Mouse (Mus musculus) lung, embryonic 15.5 days (tissue): ENCODE results near the gene Mef2d. TPM values are rescaled to one million over a fixed set of nuclear protein-coding genes. Genes with fewer than 3 reads are reported as not detected.

Experiments used
- ATAC-seq: fragments of 200-750 bp; cut with Nextera tagmentation; 2 replicates; pipeline ENCODE4 v1.8.0; 2017; ENCODE audit warnings: moderate number of reproducible peaks, borderline replicate concordance; ENCODE audit not compliant: low FRiP score, low TSS enrichment; ENCODE audit errors: extremely low read depth
- H3K27ac ChIP-seq: fragments of 300-500 bp; sonication (generic); 2 replicates; pipeline ENCODE4 v1.5.1; 2015; ENCODE audit warnings: moderate library complexity, mild to moderate bottlenecking, inconsistent platforms
- H3K27me3 ChIP-seq: fragments of 300-500 bp; sonication (generic); 2 replicates; pipeline ENCODE4 v1.6.1; 2015; ENCODE audit warnings: inconsistent platforms
- H3K36me3 ChIP-seq: fragments of 300-500 bp; sonication (generic); 2 replicates; pipeline ENCODE4 v1.6.1; 2015; ENCODE audit warnings: inconsistent platforms
- H3K4me1 ChIP-seq: fragments of 300-500 bp; sonication (generic); 2 replicates; pipeline ENCODE4 v1.6.1; 2015; ENCODE audit warnings: inconsistent platforms
- H3K4me2 ChIP-seq: fragments of 300-500 bp; sonication (generic); 2 replicates; pipeline ENCODE4 v1.6.1; 2015; ENCODE audit warnings: inconsistent platforms, mild to moderate bottlenecking, moderate library complexity
- H3K4me3 ChIP-seq: fragments of 300-500 bp; sonication (generic); 2 replicates; pipeline ENCODE4 v1.5.1; 2015; ENCODE audit warnings: mild to moderate bottlenecking, inconsistent platforms
- H3K9ac ChIP-seq: fragments of 300-500 bp; sonication (generic); 2 replicates; pipeline ENCODE4 v1.6.1; 2015; ENCODE audit warnings: inconsistent platforms
- H3K9me3 ChIP-seq: fragments of 300-500 bp; sonication (generic); 2 replicates; pipeline ENCODE4 v1.6.1; 2016; ENCODE audit warnings: inconsistent platforms
- WGBS: fragments of 180-500 bp; shearing (Covaris S2); methylation state at CpG from one replicate; pipeline ENCODE4 v1.1.7; 2015; 5-methylcytosine and 5-hydroxymethylcytosine counted together
- polyA plus RNA-seq: library from polyadenylated mRNA; unstranded; fragments of >200 nt; fragmentation: Nextera tagmentation; extraction: Ambion mirVana; gene quantifications from 2 replicates; pipeline ENCODE4 v1.2.1, GENCODE M21; 2015

Gene Mef2d
- polyA plus RNA-seq, 1 experiment from 2014 or later = 20.4 TPM

DNA sequence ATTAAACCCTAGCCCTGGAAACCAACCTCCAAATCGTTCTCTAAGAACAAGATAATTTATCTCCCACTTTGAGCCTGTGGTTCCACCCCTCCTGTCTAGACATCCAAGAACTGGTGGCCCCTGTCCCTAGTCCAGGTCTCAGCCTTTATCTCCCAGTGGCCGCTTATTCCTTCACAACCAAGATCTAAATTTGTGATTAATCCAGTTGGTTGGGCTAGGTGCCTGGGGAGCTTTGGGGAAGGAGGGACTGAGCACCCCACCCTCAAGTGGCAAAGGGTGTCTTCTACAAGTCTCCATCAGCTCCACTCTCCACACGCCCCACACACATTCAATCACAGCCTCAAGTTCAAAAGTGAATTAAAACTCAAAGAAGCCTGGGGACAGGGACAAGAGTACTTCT lies 64.3 kb downstream of the Mef2d start:
- Histone ChIP-seq H3K27me3 (peaks cover 100% of the 10 kb centered on the region), H3K9me3 (no peaks in the 10 kb centered on the region), H3K4me1 (no peaks in the 10 kb centered on the region), H3K9ac (no peak overlapping the region), H3K4me3 (no peak overlapping the region), H3K4me2 (no peak overlapping the region), H3K27ac (no peak overlapping the region), H3K36me3 (no peaks in the 10 kb centered on the region)
- WGBS = 5% methylated on average over 3 of the region's 3 CpGs
- ATAC-seq = no peak

DNA sequence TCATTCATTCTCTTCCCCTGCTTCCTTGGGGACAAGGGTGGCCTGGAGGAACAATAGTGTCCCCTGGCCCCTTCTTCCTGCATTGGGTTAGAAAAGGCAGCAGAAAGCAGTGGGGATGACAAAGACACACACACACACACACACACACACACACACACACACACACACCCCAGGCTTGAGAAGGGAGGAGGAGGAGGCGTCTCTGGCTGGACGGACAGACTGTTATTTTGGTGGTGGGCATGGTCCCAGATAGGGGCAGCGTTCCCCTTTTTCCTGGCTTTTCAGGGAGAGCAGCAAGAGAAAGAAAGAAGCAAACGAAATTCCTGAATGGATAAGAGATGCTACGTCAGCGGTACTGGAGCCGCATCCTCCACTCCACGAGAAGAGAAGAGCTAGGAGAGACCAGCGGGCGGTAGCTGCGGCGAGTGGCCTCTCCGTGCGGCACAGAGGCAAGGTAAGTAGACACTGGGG lies 64.8 kb downstream of the Mef2d start:
- Histone ChIP-seq H3K9me3 (no peaks in the 10 kb centered on the region), H3K27me3 (peaks cover 100% of the 10 kb centered on the region), H3K9ac (no peak overlapping the region), H3K27ac (no peak overlapping the region), H3K4me1 (no peaks in the 10 kb centered on the region), H3K4me3 (no peak overlapping the region), H3K4me2 (no peak overlapping the region), H3K36me3 (no peaks in the 10 kb centered on the region)
- WGBS = 1% methylated on average over 14 of the region's 14 CpGs
- no peak for ATAC-seq

DNA sequence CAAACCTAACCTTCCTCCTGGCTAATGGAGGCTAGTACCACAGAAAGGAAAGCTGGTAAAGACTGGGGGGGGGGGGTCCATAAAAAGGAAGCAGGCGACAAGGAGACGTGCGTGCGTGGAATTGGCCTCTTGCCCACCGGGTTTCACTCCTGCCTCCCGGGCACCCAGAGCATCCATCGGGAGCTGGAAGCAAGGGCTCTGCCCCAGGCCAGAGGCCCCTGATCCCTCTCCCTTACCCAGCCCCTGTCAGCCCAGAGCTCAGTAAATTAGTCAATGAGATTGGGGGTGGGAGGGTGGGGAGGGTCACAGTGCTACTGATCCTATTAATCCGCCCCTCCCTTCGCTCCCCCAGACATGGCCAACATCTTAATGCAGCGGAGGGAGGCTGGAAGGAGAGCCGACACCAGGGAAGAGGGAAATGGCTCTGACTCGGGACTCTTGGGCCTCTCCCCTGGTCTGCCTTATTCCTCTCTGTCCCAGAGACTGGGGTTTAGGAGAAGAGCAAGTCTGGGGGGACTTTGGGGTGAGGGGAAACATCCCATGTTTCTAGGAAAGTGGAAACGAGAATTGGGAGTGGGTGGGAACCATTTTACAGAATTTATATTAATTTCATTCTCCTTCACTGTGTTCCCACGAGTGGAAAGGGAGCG lies 65.4 kb downstream of the Mef2d start:
- no peak overlapping the region for H3K4me2 ChIP-seq
- no peak for ATAC-seq
- WGBS = 3% methylated on average over 13 of the region's 15 CpGs

DNA sequence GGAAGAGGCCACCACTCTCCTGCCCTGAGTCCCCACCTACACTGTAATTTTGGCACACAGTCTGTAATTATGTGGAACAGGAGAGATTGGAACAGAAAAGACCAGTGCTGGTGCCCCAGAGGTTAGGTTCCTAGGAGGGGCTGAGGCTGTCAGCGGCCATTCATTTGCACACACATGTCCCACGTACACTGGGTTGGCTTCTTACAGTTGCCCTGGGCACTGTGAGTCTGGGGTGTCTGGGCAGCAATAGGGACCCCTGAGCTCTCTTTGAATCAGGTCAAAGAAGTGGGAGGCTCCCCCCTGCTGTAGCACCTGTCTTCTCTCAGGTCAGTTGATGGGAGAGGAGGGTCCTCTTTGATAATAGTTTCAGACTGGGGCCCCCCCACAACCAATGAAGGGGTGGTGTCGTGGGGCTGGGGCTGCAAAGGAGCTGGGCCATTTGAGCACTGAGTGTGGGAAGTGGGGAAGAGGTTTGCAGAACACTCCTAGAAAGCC lies 66.1 kb downstream of the Mef2d start:
- Histone ChIP-seq H3K27ac (no peak overlapping the region), H3K4me3 (no peak overlapping the region), H3K4me1 (no peaks in the 10 kb centered on the region), H3K9ac (no peak overlapping the region), H3K36me3 (no peaks in the 10 kb centered on the region), H3K27me3 (peaks cover 99% of the 10 kb centered on the region), H3K9me3 (no peaks in the 10 kb centered on the region), H3K4me2 (no peak overlapping the region)
- 10% methylated on average over 3 of the region's 3 CpGs for WGBS
- ATAC-seq = no peak

More for the DNA sequence above, 65.4 kb downstream of the Mef2d start:
- no peaks in the 10 kb centered on the region for H3K9me3 ChIP-seq
- H3K36me3 ChIP-seq = no peaks in the 10 kb centered on the region
- no peaks in the 10 kb centered on the region for H3K4me1 ChIP-seq
- H3K27ac ChIP-seq = no peak overlapping the region
- no peak overlapping the region for H3K4me3 ChIP-seq
- H3K9ac ChIP-seq = no peak overlapping the region
- H3K27me3 ChIP-seq = peaks cover 100% of the 10 kb centered on the region

DNA sequence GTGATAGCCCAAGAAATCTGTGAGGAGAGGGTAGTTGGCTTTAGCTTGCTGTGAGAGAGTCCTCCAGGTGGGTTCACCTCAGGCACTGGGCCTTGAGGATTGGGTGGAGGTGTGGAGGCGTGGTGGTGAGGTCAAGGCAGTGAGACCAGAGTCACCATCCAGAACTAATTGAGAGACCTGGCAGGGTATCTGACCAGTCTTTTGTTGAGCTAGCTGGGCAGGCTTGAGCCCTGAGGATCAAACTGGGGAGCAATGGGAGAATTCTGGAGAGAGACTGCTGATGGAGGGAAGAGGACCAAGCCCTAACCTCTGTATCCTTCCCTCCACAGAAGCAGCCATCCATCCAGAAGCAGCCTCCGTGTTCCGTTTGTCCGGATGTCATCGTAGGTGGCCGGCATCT lies 67.1 kb downstream of the Mef2d start:
- no peaks in the 10 kb centered on the region for H3K36me3 ChIP-seq
- 3% methylated on average over 6 of the region's 6 CpGs for WGBS
- no peak overlapping the region for H3K4me2 ChIP-seq

DNA sequence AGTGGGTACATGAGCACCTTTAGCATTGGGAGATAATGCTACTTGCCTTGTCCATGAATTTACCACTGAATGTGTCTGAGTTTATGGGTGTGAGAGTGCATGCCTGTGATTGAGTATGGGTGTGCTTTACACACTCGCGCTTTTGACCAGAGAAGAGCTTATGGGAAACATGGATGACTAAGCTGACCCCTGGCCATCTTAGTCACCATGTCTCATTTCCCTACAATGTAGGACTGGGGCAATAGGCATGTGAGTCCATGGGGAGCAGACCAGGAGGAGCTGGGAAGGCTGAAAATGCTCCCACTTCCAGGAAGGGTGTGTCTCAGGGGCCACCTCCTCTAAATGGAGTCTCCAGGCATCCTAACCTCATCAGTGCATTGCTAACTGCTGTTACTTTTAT lies 67.9 kb downstream of the Mef2d start:
- peaks cover 3% of the 10 kb centered on the region for H3K4me1 ChIP-seq
- H3K36me3 ChIP-seq = no peaks in the 10 kb centered on the region
- H3K4me3 ChIP-seq = no peak overlapping the region
- no peak overlapping the region for H3K4me2 ChIP-seq
- H3K27me3 ChIP-seq = peaks cover 99% of the 10 kb centered on the region
- no peak overlapping the region for H3K27ac ChIP-seq
- 36% methylated on average over 2 of the region's 2 CpGs for WGBS
- H3K9ac ChIP-seq = no peak overlapping the region
- ATAC-seq = no peak
- no peaks in the 10 kb centered on the region for H3K9me3 ChIP-seq

More for the DNA sequence above, 67.1 kb downstream of the Mef2d start:
- Histone ChIP-seq H3K27ac (no peak overlapping the region), H3K4me1 (no peaks in the 10 kb centered on the region), H3K9ac (no peak overlapping the region), H3K4me3 (no peak overlapping the region), H3K9me3 (no peaks in the 10 kb centered on the region), H3K27me3 (peaks cover 99% of the 10 kb centered on the region)
- no peak for ATAC-seq

DNA sequence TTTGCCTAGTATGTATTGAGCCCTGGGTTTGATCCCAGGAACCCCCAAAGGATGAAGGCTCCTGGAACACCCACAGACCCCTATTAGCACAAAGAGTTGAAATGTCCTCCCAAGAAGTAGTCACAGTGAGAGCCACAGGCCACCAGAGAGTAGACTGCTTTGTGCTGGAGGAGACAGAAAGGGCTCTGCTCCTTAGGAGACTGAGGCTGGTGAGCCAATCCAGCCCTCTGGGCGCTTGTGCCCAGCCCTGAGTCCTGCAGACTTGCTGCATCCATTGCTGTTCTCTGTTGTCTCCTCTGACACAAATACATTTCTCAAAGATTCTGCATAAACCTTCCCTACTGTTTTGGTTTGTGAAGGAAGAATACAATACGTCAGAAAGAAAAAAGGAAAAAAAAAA lies 68.7 kb downstream of the Mef2d start:
- 7% methylated on average over 2 of the region's 2 CpGs for WGBS
- Histone ChIP-seq H3K4me1 (peaks cover 11% of the 10 kb centered on the region), H3K9me3 (no peaks in the 10 kb centered on the region), H3K4me2 (no peak overlapping the region), H3K4me3 (no peak overlapping the region), H3K9ac (no peak overlapping the region), H3K27me3 (peaks cover 99% of the 10 kb centered on the region), H3K27ac (no peak overlapping the region), H3K36me3 (no peaks in the 10 kb centered on the region)
- ATAC-seq = no peak

DNA sequence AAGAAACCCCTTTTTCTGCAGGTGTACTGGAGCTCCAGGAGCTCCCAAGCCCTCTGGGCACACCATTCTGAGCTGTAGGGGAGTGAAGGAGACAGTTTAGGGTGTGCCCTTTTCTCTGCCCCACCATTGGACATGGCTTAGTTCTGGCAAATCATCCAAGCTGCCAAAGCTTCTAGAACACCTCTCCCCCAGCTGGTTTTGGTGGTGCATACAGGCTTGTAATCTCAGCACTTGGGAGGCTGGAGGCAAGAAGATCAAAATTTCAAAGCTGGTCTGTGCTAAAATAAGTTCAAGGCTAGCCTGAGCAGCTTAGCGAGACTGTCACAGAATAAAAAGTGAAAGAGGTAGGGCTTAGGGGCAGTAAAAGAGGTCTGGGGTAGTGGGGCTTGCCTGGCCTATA lies 70.2 kb downstream of the Mef2d start:
- peaks cover 12% of the 10 kb centered on the region for H3K4me1 ChIP-seq
- no peak overlapping the region for H3K4me3 ChIP-seq
- H3K27me3 ChIP-seq = peaks cover 99% of the 10 kb centered on the region
- no peaks in the 10 kb centered on the region for H3K36me3 ChIP-seq
- no peak overlapping the region for H3K27ac ChIP-seq
- H3K9ac ChIP-seq = no peak overlapping the region
- H3K9me3 ChIP-seq = no peaks in the 10 kb centered on the region
- H3K4me2 ChIP-seq = no peak overlapping the region
- WGBS = 7% methylated on average over 1 of the region's 1 CpGs
- no peak for ATAC-seq

DNA sequence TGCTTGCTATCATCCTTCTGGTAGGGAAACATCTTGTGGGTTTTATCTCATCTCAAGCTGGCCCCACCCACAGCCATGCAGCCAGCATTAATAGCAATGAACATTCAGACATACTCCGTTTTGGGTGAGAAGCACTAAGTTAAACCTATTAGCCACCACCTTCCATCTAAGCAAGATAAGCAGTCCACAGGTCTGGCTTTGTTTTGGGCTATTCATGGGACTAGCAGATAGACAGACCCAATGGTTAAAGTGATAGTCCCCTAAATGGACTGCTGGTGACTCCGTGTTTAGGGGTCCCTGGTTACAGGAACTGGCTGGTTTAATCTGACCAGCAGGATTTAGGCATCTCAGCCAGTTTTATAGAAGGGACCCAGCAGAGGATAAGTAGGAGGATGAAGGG lies 70.8 kb downstream of the Mef2d start:
- no peak overlapping the region for H3K9ac ChIP-seq
- H3K4me2 ChIP-seq = no peak overlapping the region
- H3K9me3 ChIP-seq = no peaks in the 10 kb centered on the region
- no peak for ATAC-seq
- H3K27ac ChIP-seq = no peak overlapping the region
- H3K27me3 ChIP-seq = peaks cover 98% of the 10 kb centered on the region
- no peak overlapping the region for H3K4me3 ChIP-seq
- H3K36me3 ChIP-seq = no peaks in the 10 kb centered on the region
- WGBS = 2% methylated on average over 2 of the region's 2 CpGs
- peaks cover 12% of the 10 kb centered on the region for H3K4me1 ChIP-seq

DNA sequence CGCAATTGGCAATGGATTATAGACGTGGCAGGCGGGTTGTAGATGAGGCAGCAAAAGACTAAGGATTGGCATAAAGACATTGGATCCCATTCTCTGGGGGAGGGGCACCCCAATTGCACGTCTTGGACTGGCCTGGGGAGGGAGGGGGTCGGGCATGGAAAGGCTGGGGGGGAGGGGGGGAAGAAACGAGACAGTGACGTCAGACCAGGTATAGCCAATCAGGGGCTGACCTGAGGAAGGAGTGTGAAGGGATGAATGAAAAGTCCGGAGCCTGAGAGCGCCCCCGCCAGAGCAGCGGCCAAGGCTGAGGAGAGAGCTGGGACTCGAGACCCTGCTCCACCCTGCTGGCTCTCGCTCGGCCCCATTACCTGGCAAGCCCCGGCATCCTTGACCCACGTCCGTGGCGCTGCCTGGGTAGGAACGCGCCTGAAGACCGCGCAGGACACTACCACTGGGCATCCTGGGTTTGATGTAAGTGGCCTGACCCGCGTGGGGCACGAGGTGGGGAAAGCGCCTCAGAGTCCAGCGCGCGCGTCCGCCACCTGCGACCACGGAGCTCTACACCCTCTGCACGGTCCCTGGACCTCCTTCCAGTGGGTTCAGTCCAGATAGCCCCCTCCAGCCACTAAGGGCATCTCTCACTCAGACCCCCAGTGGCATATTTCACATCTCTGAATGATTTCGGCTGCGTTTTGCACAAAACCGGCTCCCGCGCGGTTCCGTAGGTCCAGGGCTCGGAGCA lies 72.2 kb downstream of the Mef2d start:
- Histone ChIP-seq H3K9ac (no peak overlapping the region), H3K4me1 (peaks cover 12% of the 10 kb centered on the region), H3K4me2 (peak overlapping the region; percentile 48), H3K36me3 (no peaks in the 10 kb centered on the region), H3K27me3 (peaks cover 98% of the 10 kb centered on the region), H3K9me3 (no peaks in the 10 kb centered on the region), H3K27ac (no peak overlapping the region), H3K4me3 (peak overlapping the region; percentile 32)
- ATAC-seq = no peak
- WGBS = 1% methylated on average over 42 of the region's 42 CpGs

DNA sequence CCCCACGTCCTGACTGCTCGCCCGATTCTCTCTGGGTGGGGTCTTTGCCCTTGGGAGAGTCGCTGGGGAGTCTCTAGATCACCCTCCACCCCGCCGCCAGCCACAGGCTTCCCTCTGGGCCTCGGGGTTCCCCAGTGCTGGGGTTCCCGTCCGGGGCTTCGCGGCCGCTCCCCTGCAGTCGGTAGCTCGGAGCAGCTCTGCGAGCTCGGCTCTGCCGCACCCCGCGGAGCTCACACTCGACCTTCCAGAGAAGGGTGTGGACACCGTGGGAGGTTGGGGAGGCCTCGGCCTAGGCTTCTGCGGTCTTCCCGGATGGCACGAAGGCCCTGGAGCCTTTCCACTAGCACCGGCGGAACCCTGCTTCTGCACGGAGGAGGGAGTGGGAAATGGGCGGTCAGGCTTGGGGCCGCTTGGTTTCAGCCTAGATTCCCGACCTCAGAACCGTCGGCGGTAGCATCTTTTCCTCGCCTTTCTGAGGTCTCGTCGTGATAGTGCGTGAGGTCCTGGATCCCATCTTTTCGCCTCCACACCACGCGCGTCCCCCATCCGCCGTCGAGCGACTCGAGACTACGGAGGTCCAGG lies 72.9 kb downstream of the Mef2d start:
- 2% methylated on average over 48 of the region's 48 CpGs for WGBS
- Histone ChIP-seq H3K9me3 (no peaks in the 10 kb centered on the region), H3K4me1 (peaks cover 12% of the 10 kb centered on the region), H3K27ac (no peak overlapping the region), H3K27me3 (peaks cover 98% of the 10 kb centered on the region), H3K36me3 (no peaks in the 10 kb centered on the region), H3K4me3 (peak overlapping the region; percentile 32), H3K4me2 (peak overlapping the region; percentile 48), H3K9ac (no peak overlapping the region)
- peak; percentile 39; the same call in 1 of the 2 replicates for ATAC-seq

DNA sequence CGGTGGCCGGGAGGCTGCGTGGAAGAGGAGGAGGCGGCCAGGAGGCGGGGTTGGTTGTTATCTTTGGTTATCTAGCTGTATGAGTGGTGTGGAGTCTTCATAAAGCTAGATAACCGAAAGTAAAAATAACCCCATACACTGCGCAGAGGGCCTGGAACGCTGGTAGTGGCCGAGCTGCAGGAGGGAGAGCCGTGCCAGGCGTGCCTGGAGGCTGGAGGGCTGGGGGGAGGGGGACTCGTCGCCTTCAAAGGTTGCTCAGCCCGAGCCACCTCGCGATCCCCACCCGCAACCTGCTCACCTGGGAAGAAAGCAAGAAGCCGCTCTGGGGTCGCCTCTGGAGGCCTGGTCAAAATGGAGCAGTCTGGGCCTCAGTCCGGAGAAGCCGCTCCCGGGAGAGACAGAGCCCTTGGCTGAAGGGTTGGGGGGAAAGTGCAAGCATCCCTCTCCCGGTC lies 73.4 kb downstream of the Mef2d start:
- Histone ChIP-seq H3K4me1 (peaks cover 12% of the 10 kb centered on the region), H3K4me3 (peak overlapping the region; percentile 32), H3K36me3 (no peaks in the 10 kb centered on the region), H3K27me3 (peaks cover 98% of the 10 kb centered on the region), H3K4me2 (peak overlapping the region; percentile 48), H3K9ac (no peak overlapping the region), H3K27ac (no peak overlapping the region), H3K9me3 (no peaks in the 10 kb centered on the region)
- WGBS = 1% methylated on average over 23 of the region's 23 CpGs
- ATAC-seq = no peak; the same call in 1 of the 2 replicates
